Mouse (Mus musculus) stomach, postnatal 0 days (tissue): ENCODE measurements at regions not wholly inside any gene's neighbourhood (a gene's known extent, or its start where the extent isn't known, plus 50 kb on each side); places are given as distances from the start of the nearest gene placed in this dataset.

ENCODE experiments used
- CTCF ChIP-seq: IDR thresholded peaks from 2 replicates; pipeline ENCODE4 v1.5.1; 2016; ENCODE audit warnings: antibody characterized with exemption, low read depth, mild to moderate bottlenecking, moderate library complexity
- EP300 ChIP-seq: optimal IDR thresholded peaks from 2 replicates; pipeline ENCODE3; 2016; ENCODE audit warnings: antibody characterized with exemption

- no peak for TF ChIP-seq CTCF
- TF ChIP-seq EP300: no peak
These were observed 280.7 kb upstream of the Ptbp2 start for GRCm38 (mm10) chr3:120064854-120065480.
